Comparison of ENCODE assay signal across 1 mouse cellular context in genomic region chr10:61623874-61624273, GRCm38 (mm10).
A peak's percentile ranks its signal among the peaks of the same experiment; 100 is the strongest.
TF ChIP-seq lines count a peak whose summit lies in the region.

No protein-coding gene starts in this region.

TF ChIP-seq in MEL, 35 proteins besides CTCF, POLR2A, EP300 and RAD21:
- TF ChIP-seq JUND (IDR thresholded peaks at IDR 0.05; ENCODE audit: low read depth, low read length), result peak; percentile 98
- TF ChIP-seq ZC3H11A (IDR thresholded peaks at IDR 0.05; ENCODE audit: low read depth, low read length), result 0 out of 2 replicates have a peak, but pooled peaks have one; percentile 16
- peak; percentile 54 for TF ChIP-seq SMC3 (IDR thresholded peaks at IDR 0.05; ENCODE audit: low read depth, low read length)
